Mouse (Mus musculus) hindbrain, embryonic 14.5 days (tissue): ENCODE data around the gene Tmem87b. TPM values are rescaled to one million over a fixed set of nuclear protein-coding genes. Genes with fewer than 3 reads are reported as not detected.

Experiments
- ATAC-seq: fragments of 200-750 bp; cut with Nextera tagmentation; 2 replicates; pipeline ENCODE4 v1.8.0; 2017; ENCODE audit warnings: moderate number of reproducible peaks, mild to moderate bottlenecking, moderate TSS enrichment, moderate library complexity; ENCODE audit not compliant: low FRiP score
- DNase-seq: peaks from one replicate; pipeline ENCODE4 v3.0.0-alpha.2; 2015; ENCODE audit warnings: low spot score
- H3K27ac ChIP-seq: fragments of 300-500 bp; sonication (generic); 2 replicates; pipeline ENCODE4 v1.5.1; 2014; ENCODE audit warnings: mild to moderate bottlenecking, moderate library complexity
- H3K27me3 ChIP-seq: fragments of 300-500 bp; sonication (generic); 2 replicates; pipeline ENCODE4 v1.6.1; 2014; ENCODE audit warnings: mild to moderate bottlenecking, low read length, mixed read lengths; ENCODE audit not compliant: control insufficient read depth, insufficient read depth
- H3K36me3 ChIP-seq: fragments of 300-500 bp; sonication (generic); replicated peaks from 2 replicates; pipeline ENCODE4 v1.6.1; 2014; ENCODE audit not compliant: control insufficient read depth, insufficient read depth
- H3K4me1 ChIP-seq: fragments of 300-500 bp; sonication (generic); replicated peaks from 2 replicates; pipeline ENCODE4 v1.6.1; 2014; ENCODE audit warnings: antibody characterized with exemption, low read length, mixed read lengths; ENCODE audit not compliant: control insufficient read depth, insufficient read depth
- H3K4me2 ChIP-seq: fragments of 300-500 bp; sonication (generic); replicated peaks from 2 replicates; pipeline ENCODE4 v1.6.1; 2014; ENCODE audit warnings: mild to moderate bottlenecking, moderate library complexity
- H3K4me3 ChIP-seq: fragments of 300-500 bp; sonication (generic); replicated peaks from 2 replicates; pipeline ENCODE4 v1.5.1; 2014; ENCODE audit warnings: mild to moderate bottlenecking, low read length
- H3K9ac ChIP-seq: fragments of 300-500 bp; sonication (generic); 2 replicates; pipeline ENCODE4 v1.6.1; 2014
- H3K9me3 ChIP-seq: fragments of 300-500 bp; sonication (generic); 2 replicates; pipeline ENCODE4 v1.6.1; 2016; ENCODE audit warnings: low read length; ENCODE audit not compliant: control insufficient read depth
- WGBS: fragments of 180-500 bp; shearing (Covaris S2); extraction: QIAGEN DNeasy Blood & Tissue Kit; methylation state at CpG from one replicate; pipeline ENCODE4 v1.1.7; 2014; 5-methylcytosine and 5-hydroxymethylcytosine counted together
- polyA plus RNA-seq: library from polyadenylated mRNA; unstranded; fragments of >200 nt; fragmentation: Nextera tagmentation; extraction: Ambion mirVana; gene quantifications from 2 replicates; pipeline ENCODE4 v1.2.1, GENCODE M21; 2014

Gene Tmem87b
- polyA plus RNA-seq, 1 experiment from 2014 or later = 35.9 TPM

GRCm38 (mm10) chr2:128863777-128864331, 45.9 kb downstream of the Tmem87b start:
- under 1% methylated on average over 38 of the region's 38 CpGs for WGBS
- peak overlapping the region; percentile 45 for H3K4me3 ChIP-seq
- peak; percentile 64; the same call in 1 of the 2 replicates for ATAC-seq

GRCm38 (mm10) chr2:128865061-128865460, 47.1 kb downstream of the Tmem87b start:
- no peaks in the 10 kb centered on the region for H3K36me3 ChIP-seq
- WGBS = 59% methylated on average over 3 of the region's 3 CpGs
- H3K27me3 ChIP-seq = peaks cover 13% of the 10 kb centered on the region; the same call in 1 of the 2 replicates
- DNase-seq (no peak), ATAC-seq (no peak)
- H3K4me3 ChIP-seq = no peak overlapping the region
- peaks cover 10% of the 10 kb centered on the region; the same call in 1 of the 2 replicates for H3K4me1 ChIP-seq
- H3K4me2 ChIP-seq = no peak overlapping the region
- H3K9ac ChIP-seq = no peak overlapping the region
- no peaks in the 10 kb centered on the region for H3K9me3 ChIP-seq
- H3K27ac ChIP-seq = no peak overlapping the region

More at GRCm38 (mm10) chr2:128863777-128864331, 45.9 kb downstream of the Tmem87b start:
- DNase-seq = no peak
- Histone ChIP-seq H3K27me3 (peaks cover 13% of the 10 kb centered on the region; the same call in 1 of the 2 replicates), H3K36me3 (no peaks in the 10 kb centered on the region), H3K9ac (peak overlapping the region; percentile 55), H3K4me2 (peak overlapping the region; percentile 97), H3K4me1 (peaks cover 10% of the 10 kb centered on the region; the same call in 1 of the 2 replicates), H3K9me3 (no peaks in the 10 kb centered on the region), H3K27ac (no peak overlapping the region)

GRCm38 (mm10) chr2:128871656-128872055, 53.7 kb downstream of the Tmem87b start:
- Histone ChIP-seq H3K27me3 (no peaks in the 10 kb centered on the region), H3K9me3 (no peaks in the 10 kb centered on the region), H3K27ac (no peak overlapping the region), H3K9ac (no peak overlapping the region), H3K4me3 (no peak overlapping the region), H3K4me1 (no peaks in the 10 kb centered on the region), H3K4me2 (no peak overlapping the region), H3K36me3 (no peaks in the 10 kb centered on the region)
- ATAC-seq = no peak
- 84% methylated on average over 8 of the region's 8 CpGs for WGBS
- DNase-seq = no peak

GRCm38 (mm10) chr2:128872256-128872655, 54.3 kb downstream of the Tmem87b start:
- Histone ChIP-seq H3K27ac (no peak overlapping the region), H3K4me2 (no peak overlapping the region), H3K27me3 (no peaks in the 10 kb centered on the region), H3K9me3 (no peaks in the 10 kb centered on the region), H3K4me3 (no peak overlapping the region), H3K4me1 (no peaks in the 10 kb centered on the region), H3K36me3 (no peaks in the 10 kb centered on the region), H3K9ac (no peak overlapping the region)
- DNase-seq = no peak
- 96% methylated on average over 9 of the region's 9 CpGs for WGBS
- ATAC-seq = no peak

GRCm38 (mm10) chr2:128875526-128875925, 57.6 kb downstream of the Tmem87b start:
- no peak overlapping the region for H3K4me2 ChIP-seq
- 79% methylated on average over 8 of the region's 8 CpGs for whole genome bisulfite sequencing
- no peak for ATAC-seq
- no peak overlapping the region for H3K4me3 ChIP-seq
- no peaks in the 10 kb centered on the region for H3K9me3 ChIP-seq
- no peak for DNase-seq
- H3K27ac ChIP-seq = no peak overlapping the region
- H3K36me3 ChIP-seq = no peaks in the 10 kb centered on the region
- H3K27me3 ChIP-seq = no peaks in the 10 kb centered on the region
- no peaks in the 10 kb centered on the region for H3K4me1 ChIP-seq
- H3K9ac ChIP-seq = no peak overlapping the region

- Histone ChIP-seq H3K9me3 (no peaks in the 10 kb centered on the region), H3K27me3 (no peaks in the 10 kb centered on the region), H3K4me1 (no peaks in the 10 kb centered on the region), H3K27ac (no peak overlapping the region), H3K4me3 (no peak overlapping the region), H3K4me2 (no peak overlapping the region), H3K36me3 (no peaks in the 10 kb centered on the region), H3K9ac (no peak overlapping the region)
- DNase-seq (no peak), ATAC-seq (no peak)
- 70% methylated on average over 4 of the region's 4 CpGs for WGBS
Observed at GRCm38 (mm10) chr2:128881236-128881635, 63.3 kb downstream of the Tmem87b start.

- ATAC-seq (no peak), DNase-seq (no peak)
- Histone ChIP-seq H3K4me2 (no peak overlapping the region), H3K27me3 (no peaks in the 10 kb centered on the region), H3K27ac (no peak overlapping the region), H3K4me1 (no peaks in the 10 kb centered on the region), H3K9ac (no peak overlapping the region), H3K36me3 (no peaks in the 10 kb centered on the region), H3K9me3 (no peaks in the 10 kb centered on the region), H3K4me3 (no peak overlapping the region)
- 76% methylated on average over 8 of the region's 8 CpGs for WGBS
Observed at GRCm38 (mm10) chr2:128885225-128885811, 67.4 kb downstream of the Tmem87b start.

- no peaks in the 10 kb centered on the region for H3K36me3 ChIP-seq
- no peaks in the 10 kb centered on the region for H3K27me3 ChIP-seq
- ATAC-seq (no peak), DNase-seq (no peak)
- H3K27ac ChIP-seq = no peak overlapping the region
- WGBS = 57% methylated on average over 6 of the region's 6 CpGs
- no peak overlapping the region for H3K4me2 ChIP-seq
- no peaks in the 10 kb centered on the region for H3K9me3 ChIP-seq
- peaks cover 3% of the 10 kb centered on the region; the same call in 1 of the 2 replicates for H3K4me1 ChIP-seq
- no peak overlapping the region for H3K9ac ChIP-seq
- no peak overlapping the region for H3K4me3 ChIP-seq
Observed at GRCm38 (mm10) chr2:128887866-128888550, 70.1 kb downstream of the Tmem87b start.

- Histone ChIP-seq H3K9me3 (no peaks in the 10 kb centered on the region), H3K4me1 (peaks cover 3% of the 10 kb centered on the region; the same call in 1 of the 2 replicates), H3K4me2 (no peak overlapping the region), H3K36me3 (no peaks in the 10 kb centered on the region), H3K4me3 (no peak overlapping the region), H3K27ac (no peak overlapping the region), H3K9ac (no peak overlapping the region), H3K27me3 (no peaks in the 10 kb centered on the region)
- no peak for ATAC-seq
- no peak for DNase-seq
- WGBS = 90% methylated on average over 4 of the region's 4 CpGs
Observed at GRCm38 (mm10) chr2:128890661-128891335, 72.9 kb downstream of the Tmem87b start.
